Mouse (Mus musculus) retina, postnatal 1 day (tissue): ENCODE data around the gene Ugt1a7c.
"Not testable (repeated sequence)": the region's sequence is repeated elsewhere in the genome, so short reads cannot be mapped to it uniquely, and the experiment has no call there.

Source experiments
- DNase-seq: peaks from one replicate; pipeline ENCODE4 v3.0.0-alpha.2; 2012

The Ugt1a7c gene

DNA sequence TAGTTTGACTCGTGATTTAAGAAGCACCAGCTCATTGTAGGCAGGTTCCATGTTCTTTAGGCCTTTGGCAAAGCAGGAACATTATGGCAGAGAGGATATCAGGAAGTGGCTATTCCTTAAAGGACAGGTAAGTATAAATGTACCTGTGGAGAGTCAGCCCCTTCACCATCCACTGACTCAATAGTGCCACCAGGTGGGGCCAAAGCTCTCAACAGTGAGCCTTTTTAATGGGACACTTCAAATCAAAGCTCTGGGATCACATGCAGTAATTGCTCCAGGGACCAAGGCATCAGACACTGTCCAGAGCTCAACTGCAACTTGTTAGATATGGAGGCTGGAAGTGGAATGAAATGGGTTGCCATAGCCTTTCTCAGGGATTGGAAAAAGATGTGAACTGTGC lies 26.7 kb downstream of the Ugt1a7c start:
- peak; percentile 6 for DNase-seq

- not testable (repeated sequence) for DNase-seq
These were observed 31.0 kb downstream of the Ugt1a7c start for GRCm38 (mm10) chr1:88125827-88126360.

DNA sequence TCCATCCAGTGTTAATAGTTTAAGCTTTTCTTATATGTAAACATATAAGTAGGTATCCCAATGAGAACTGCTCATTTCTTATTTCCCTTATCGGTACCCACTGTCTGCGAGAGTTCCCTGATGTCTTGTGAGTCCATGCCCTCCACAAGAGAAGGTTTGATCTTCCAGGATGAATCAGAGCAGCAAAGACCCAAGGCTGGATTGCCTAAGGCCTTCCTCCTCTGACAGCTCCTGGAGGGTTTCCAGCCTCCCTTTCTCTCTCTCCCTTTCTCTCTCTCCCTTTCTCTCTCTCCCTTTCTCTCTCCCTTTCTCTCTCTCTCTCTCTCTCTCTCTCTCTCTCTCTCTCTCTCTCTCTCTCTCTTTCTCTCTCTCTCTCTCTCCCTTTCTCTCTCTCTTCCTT lies 34.2 kb downstream of the Ugt1a7c start:
- DNase-seq, result not testable (repeated sequence)

- not testable (repeated sequence) for DNase-seq
These were observed 35.4 kb downstream of the Ugt1a7c start for GRCm38 (mm10) chr1:88130223-88130622.

DNA sequence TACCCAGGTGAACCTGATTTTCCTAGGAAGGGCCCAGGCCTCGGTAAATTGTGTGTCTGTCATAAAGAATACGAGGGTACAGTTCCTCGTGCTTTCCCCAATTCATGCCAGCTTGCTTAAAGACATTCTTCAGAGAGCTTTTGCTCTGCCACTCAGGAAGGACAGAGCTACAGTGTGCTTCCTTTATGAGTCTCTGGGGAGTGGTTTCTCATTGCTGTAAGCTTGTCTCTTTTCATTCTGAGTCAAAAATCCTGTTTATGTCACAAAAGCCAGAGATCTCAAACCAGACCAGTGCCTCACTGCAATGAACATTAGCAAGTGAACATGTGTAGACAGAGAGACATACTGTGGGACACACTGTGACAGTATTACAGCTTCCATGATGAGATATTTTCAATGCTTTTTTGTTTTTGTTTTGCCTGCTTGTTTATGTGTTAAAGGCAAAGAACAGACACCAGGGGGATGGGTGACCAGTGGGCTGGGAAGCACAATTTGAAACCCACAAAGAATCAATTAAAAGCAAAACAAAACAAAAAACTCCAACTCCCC lies 39.1 kb downstream of the Ugt1a7c start:
- no peak for DNase-seq

GRCm38 (mm10) chr1:88134457-88135011 lies 39.7 kb downstream of the Ugt1a7c start, which contains the start of gene Ugt1a6a:
TSS of gene Ugt1a6a (plus strand) at chr1:88134809.
- not testable (repeated sequence) for DNase-seq

DNA sequence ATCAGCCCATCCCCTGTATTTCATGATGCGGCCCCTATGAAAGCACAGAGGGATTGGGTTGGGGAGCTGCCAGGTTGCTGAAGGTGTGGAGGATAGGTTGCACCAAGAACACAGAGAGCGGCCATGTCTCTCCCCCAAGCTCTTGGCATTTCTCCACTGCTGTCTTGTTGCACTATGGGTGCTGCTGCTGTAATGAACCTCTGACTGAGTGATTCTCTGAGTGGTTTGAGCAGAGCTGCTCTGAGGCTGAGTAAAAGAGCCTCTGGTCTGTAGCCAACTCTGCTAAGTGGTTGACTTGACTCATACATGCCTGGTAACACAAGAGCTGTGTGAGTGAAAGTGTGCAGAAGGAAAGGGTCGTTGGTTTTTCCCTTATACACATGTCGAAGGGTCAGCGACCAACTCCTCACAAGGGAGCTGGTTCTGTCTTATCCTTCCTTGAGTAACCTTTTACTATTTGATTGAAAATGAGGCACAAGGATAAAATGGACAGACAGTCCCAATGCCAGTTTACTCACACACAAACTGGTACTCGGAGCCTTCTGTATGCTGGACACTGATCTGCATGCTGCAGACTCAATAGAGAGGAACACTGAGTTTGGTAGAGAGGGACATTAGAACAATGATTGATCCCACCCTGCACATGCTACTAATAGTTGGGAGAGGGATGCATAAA lies 40.5 kb downstream of the Ugt1a7c start:
- not testable (repeated sequence) for DNase-seq

GRCm38 (mm10) chr1:88136646-88137045 lies 41.8 kb downstream of the Ugt1a7c start:
- no peak for DNase-seq

DNA sequence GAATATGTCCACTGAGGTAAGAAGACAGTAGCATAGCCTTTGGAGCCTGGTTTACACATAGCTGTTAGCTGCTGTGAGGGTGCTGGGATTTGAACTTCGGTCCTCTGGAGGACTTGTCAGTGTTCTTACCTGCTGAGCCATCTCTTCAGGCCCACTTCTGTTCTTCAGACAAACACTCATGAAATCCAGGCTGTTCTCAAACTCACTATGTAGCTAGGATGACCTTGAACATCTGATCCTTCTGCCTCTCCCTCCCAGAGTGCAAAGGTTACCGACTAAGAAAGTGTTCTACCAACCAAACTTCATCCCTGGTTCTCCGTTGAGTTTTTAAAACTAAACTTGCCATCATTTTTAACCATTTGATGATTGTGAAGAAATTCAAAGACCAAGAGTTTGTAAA lies 42.4 kb downstream of the Ugt1a7c start:
- DNase-seq, result no peak

DNA sequence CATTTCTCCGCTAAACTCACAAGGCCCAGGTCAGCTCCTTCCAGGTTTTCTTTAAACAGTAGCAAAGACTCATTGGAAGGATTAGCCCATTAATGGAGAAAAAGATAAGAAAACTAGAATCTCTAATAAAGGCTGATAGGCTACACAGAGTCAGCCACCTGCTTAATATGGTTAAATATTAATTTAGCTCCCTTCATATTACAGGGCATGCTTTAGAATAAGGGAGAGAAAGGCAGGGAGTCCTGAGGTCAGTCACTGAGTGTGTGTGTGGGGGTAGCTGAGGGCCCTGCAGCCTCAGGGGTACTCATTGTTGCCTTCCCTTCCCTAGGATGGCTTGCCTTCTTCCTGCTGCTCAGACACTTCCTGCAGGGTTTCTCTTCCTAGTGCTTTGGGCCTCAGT lies 43.3 kb downstream of the Ugt1a7c start:
- no peak for DNase-seq

- DNase-seq, result not testable (repeated sequence)
These were observed 45.6 kb downstream of the Ugt1a7c start for GRCm38 (mm10) chr1:88140492-88140891.

GRCm38 (mm10) chr1:88143966-88144675 lies 49.3 kb downstream of the Ugt1a7c start:
- peak; percentile 40 for DNase-seq

DNA sequence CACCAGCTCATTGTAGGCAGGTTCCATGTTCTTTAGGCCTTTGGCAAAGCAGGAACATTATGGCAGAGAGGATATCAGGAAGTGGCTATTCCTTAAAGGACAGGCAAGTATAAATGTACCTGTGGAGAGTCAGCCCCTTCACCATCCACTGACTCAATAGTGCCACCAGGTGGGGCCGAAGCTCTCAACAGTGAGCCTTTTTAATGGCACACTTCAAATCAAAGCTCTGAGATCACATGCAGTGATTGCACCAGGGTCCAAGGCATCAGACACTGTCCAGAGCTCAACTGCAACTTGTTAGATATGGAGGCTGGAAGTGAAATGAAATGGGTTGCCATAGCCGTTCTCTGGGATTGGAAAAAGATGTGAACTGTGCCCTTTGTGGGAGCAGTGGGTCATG lies 50.4 kb downstream of the Ugt1a7c start:
- peak; percentile 14 for DNase-seq

- DNase-seq, result peak; percentile 12
These were observed 55.3 kb downstream of the Ugt1a7c start for GRCm38 (mm10) chr1:88150133-88150532.

DNA sequence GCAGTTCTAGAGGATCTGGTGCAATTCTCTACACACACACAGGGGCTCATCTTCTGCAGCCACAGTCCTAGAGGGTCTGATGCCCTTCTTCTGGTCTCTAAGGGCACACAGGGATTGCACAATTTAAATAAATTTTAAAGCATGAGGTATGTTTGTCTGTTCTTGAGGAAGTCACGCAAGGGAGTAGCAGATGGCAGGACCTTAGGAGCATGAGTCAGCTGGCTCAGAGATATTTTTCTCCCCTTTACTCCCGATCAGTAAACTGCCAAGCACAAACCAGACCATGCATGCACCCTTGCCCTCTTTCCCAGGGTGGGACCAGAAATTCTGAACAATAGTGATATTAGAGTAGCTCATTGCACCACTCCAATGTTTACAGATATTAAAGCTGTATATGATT lies 63.6 kb downstream of the Ugt1a7c start:
- no peak for DNase-seq

GRCm38 (mm10) chr1:88165711-88166110 lies 70.8 kb downstream of the Ugt1a7c start, which contains the start of gene Ugt1a5:
TSS of gene Ugt1a5 (plus strand) at chr1:88166012.
- DNase-seq, result no peak

DNA sequence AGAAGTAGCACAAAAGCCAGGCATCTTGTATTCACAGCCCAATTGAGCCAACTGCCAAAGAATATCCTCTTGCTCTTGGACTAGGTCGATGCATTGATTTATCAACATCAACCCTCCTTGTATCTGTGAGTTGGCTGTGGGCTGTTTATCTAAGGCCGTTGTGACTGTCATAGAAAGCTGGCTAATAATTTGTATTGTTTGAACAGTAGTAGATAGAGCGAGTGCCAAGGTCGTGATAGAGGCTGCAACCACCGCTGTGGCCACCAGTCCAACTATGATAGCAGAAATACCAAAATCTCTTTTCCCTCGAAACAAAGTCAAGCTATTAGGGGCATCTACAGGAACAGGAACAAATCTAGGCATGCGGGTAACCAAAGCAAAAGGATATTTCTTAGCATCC lies 77.3 kb downstream of the Ugt1a7c start:
- DNase-seq, result not testable (repeated sequence)

DNA sequence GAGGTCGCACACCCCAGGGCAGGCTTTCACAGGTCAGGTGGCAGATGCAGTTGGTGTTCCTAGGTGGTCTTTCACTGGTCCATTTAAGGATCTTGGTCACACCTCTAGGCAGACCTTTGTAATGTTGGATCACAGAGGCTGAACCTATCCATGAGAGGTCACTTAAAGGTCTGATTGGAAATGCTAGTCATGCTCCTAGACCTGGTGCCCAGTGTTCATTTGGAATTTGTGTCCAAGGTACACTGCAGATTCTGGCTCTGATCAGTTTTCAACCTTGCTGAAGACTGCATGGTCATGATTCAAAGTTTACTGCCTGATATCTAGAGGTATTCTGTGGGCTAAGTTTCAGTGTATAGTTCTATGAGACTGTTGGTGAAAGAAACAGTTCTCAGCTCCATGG lies 84.8 kb downstream of the Ugt1a7c start:
- DNase-seq, result no peak

GRCm38 (mm10) chr1:88186325-88186935 lies 91.6 kb downstream of the Ugt1a7c start:
- no peak for DNase-seq

DNA sequence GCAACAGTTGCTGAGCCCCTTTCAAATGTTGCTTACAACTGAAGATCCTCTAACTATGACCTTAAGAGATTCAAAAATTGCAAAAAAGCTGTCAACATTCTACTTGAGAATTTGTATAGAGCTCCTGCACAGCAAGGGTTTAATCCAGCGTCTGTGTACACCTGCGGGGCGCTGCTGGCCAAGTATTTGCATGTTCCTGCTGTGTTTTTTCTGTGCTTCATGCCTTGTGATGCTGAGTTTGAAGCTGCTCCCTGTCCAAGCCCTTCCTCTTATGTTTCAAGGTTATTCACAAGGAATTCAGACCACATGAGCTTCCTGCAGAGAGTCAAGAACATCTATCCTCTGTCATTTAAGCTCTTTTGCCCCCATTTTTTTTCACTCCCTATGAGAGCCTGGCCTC lies 97.3 kb downstream of the Ugt1a7c start:
- no peak for DNase-seq

DNA sequence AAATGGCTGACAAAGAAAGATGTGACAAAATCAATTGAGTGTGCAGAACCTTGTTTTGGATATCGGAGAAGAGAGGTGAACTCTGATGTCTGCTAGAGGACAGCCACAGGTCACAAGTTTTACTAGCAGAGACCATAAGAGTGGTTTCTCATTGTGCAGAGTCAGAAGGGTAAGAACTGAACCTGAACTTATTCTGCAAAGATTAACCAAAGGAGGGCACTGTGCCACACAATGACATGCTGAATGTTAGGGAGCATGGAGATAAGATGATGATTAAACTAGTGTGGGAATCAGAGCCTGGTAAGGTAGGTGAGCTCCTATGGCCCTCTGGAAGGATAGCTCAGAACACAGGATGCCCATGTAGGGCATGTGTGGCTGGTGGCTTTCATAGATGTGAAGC lies 100.8 kb downstream of the Ugt1a7c start:
- no peak for DNase-seq

DNA sequence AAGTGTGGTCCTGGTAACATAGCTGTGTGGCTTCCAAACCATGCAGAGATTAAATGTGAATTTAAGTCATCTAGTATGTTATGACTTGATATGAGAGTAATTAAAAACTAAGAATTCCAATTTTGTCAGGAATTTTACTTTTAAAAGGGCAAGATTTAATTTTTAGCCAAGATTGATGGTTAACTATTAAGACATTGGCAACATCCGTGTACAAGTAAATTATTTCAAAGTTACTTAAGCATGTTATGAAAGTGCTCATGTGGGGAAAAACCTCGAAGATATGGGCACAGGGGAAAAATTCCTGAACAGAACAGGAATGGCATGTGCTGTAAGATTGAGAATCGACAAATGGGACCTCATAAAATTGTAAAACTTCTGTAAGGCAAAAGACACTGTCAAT lies 102.6 kb downstream of the Ugt1a7c start:
- no peak for DNase-seq

- DNase-seq, result peak; percentile 1
These were observed 105.1 kb downstream of the Ugt1a7c start for GRCm38 (mm10) chr1:88199996-88200395.
